Mouse (Mus musculus) neural tube, embryonic 11.5 days (tissue): Measurements from ENCODE around the gene Tgfbr3. TPM values are rescaled to one million over a fixed set of nuclear protein-coding genes. Genes with fewer than 3 reads are reported as not detected.

ENCODE experiments used
- ATAC-seq: fragments of 200-750 bp; cut with Nextera tagmentation; 2 replicates; pipeline ENCODE4 v1.8.0; 2017; ENCODE audit warnings: moderate number of reproducible peaks, mild to moderate bottlenecking, moderate TSS enrichment, moderate library complexity; ENCODE audit not compliant: insufficient read depth, low FRiP score, low TSS enrichment
- DNase-seq: peaks from one replicate; pipeline ENCODE4 v3.0.0-alpha.2; 2015; ENCODE audit warnings: low spot score
- H3K27ac ChIP-seq: fragments of 300-500 bp; sonication (generic); 2 replicates; pipeline ENCODE4 v1.5.1; 2014; ENCODE audit warnings: low read depth, mild to moderate bottlenecking, low read length
- H3K27me3 ChIP-seq: fragments of 300-500 bp; sonication (generic); 2 replicates; pipeline ENCODE4 v1.6.1; 2014; ENCODE audit warnings: mild to moderate bottlenecking, low read length, mixed read lengths; ENCODE audit not compliant: control insufficient read depth, insufficient read depth
- H3K36me3 ChIP-seq: fragments of 300-500 bp; sonication (generic); 2 replicates; pipeline ENCODE4 v1.6.1; 2014; ENCODE audit warnings: mild to moderate bottlenecking, low read length, moderate library complexity, mixed read lengths; ENCODE audit not compliant: control insufficient read depth, insufficient read depth
- H3K4me1 ChIP-seq: fragments of 300-500 bp; sonication (generic); 2 replicates; pipeline ENCODE4 v1.6.1; 2014; ENCODE audit warnings: low read length, mixed read lengths; ENCODE audit not compliant: control insufficient read depth, insufficient read depth
- H3K4me2 ChIP-seq: fragments of 300-500 bp; sonication (generic); 2 replicates; pipeline ENCODE4 v1.6.1; 2014; ENCODE audit warnings: low read depth, mild to moderate bottlenecking, moderate library complexity
- H3K4me3 ChIP-seq: fragments of 300-500 bp; sonication (generic); 2 replicates; pipeline ENCODE4 v1.5.1; 2014; ENCODE audit warnings: low read depth, low read length
- H3K9ac ChIP-seq: fragments of 300-500 bp; sonication (generic); 2 replicates; pipeline ENCODE4 v1.6.1; 2014; ENCODE audit warnings: mild to moderate bottlenecking, low read length
- H3K9me3 ChIP-seq: fragments of 300-500 bp; sonication (generic); 2 replicates; pipeline ENCODE4 v1.6.1; 2016; ENCODE audit warnings: low read length; ENCODE audit not compliant: control insufficient read depth
- WGBS: fragments of 180-500 bp; shearing (Covaris S2); extraction: QIAGEN DNeasy Blood & Tissue Kit; methylation state at CpG from one replicate; pipeline ENCODE4 v1.1.7; 2014; 5-methylcytosine and 5-hydroxymethylcytosine counted together
- polyA plus RNA-seq: library from polyadenylated mRNA; unstranded; fragments of >200 nt; fragmentation: Nextera tagmentation; extraction: Ambion mirVana; gene quantifications from 2 replicates; pipeline ENCODE4 v1.2.1, GENCODE M21; 2014

Gene Tgfbr3
- polyA plus RNA-seq, 1 experiment from 2014 or later: 8.2 TPM

DNA sequence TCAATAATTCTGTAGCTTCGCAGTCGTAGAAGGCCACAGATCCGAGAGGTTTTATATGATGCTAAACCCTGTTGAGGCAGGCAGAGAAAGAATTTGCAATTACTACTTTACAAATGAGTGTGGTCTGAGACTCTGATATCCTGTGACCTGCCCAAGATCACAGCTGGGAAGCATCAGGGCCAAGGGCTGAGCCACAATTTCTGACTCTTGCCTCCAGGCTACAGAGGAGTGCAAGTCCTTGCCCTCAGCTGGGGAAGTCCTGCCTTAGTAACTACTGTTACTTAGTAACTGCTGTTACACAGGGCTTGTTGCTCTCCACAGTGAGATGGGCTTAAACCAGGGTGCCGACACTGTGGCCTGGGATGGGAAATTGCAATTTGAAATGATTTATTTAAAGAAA, 166.8 kb downstream of the Tgfbr3 start:
- Histone ChIP-seq H3K27ac (no peak overlapping the region), H3K4me1 (no peaks in the 10 kb centered on the region), H3K4me3 (no peak overlapping the region), H3K27me3 (no peaks in the 10 kb centered on the region), H3K9ac (no peak overlapping the region), H3K9me3 (no peaks in the 10 kb centered on the region), H3K4me2 (no peak overlapping the region), H3K36me3 (no peaks in the 10 kb centered on the region)
- DNase-seq: no peak
- ATAC-seq: no peak
- 88% methylated on average over 4 of the region's 4 CpGs for WGBS

DNA sequence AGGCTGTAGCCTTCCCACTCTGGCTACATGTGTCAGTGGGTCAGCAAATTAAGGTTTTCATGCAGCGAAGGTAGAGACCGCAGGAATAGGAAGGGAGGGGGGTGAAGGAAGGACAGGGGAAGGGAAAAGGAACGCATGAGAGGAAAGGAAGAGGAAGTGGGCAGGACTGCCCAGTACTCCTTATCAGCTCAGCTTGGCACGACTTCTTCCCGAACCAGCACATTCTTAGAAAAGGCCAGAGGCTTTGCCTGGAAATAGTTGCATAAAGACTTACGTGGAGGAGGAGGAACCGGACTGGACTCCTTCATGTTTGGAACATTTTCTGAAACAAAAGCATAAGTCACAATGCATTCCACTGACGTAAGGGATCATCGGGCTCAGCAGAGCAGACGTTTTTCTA, 168.3 kb downstream of the Tgfbr3 start:
- no peak overlapping the region for H3K27ac ChIP-seq
- no peaks in the 10 kb centered on the region for H3K4me1 ChIP-seq
- no peak overlapping the region for H3K4me2 ChIP-seq
- 89% methylated on average over 10 of the region's 10 CpGs for WGBS
- no peaks in the 10 kb centered on the region for H3K36me3 ChIP-seq
- DNase-seq: no peak
- H3K4me3 ChIP-seq: no peak overlapping the region
- no peaks in the 10 kb centered on the region for H3K9me3 ChIP-seq
- H3K9ac ChIP-seq: no peak overlapping the region
- no peaks in the 10 kb centered on the region for H3K27me3 ChIP-seq
- no peak for ATAC-seq

DNA sequence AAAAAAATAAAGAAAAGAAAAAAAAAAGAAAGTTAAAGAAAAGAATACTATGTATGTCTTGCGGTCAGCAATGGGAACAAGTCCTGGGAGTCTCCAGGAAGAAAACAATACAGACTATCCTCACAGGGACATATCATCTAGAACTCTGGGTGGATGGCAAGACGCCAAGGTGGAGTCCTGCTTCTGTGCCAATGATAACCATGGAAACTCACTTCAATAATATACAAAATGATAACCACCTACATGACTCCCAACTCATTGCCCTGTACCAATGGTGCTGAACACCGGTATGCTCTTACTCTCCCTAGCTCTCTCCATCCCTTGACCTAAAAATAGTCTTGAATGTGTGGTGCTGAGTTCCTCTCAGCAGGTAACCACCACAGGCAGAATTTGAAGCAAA, 168.8 kb downstream of the Tgfbr3 start:
- 89% methylated on average over 3 of the region's 3 CpGs for WGBS
- Histone ChIP-seq H3K9me3 (no peaks in the 10 kb centered on the region), H3K4me1 (no peaks in the 10 kb centered on the region), H3K4me3 (no peak overlapping the region), H3K36me3 (no peaks in the 10 kb centered on the region), H3K27ac (no peak overlapping the region), H3K9ac (no peak overlapping the region), H3K4me2 (no peak overlapping the region), H3K27me3 (no peaks in the 10 kb centered on the region)
- no peak for ATAC-seq
- DNase-seq: no peak

DNA sequence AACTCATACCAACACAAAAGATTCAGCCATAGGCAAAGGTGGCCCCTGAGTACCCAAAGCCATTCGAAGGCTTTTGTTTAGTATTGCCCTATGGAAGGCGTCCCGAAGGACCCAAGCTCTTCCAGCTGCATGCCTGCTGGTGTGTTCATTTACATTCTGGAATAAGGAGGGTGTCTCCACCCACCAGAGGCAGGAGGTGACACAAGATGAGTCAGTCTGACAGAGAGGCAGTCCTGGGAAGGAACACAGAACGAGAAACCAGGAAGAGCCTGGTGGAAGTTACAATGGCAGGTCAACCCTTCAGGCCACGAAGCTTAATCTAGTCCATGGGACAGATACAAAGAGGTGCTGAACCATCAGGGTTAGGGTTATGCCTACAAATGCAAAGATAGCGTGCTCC, 169.5 kb downstream of the Tgfbr3 start:
- WGBS: 71% methylated on average over 6 of the region's 6 CpGs
- Histone ChIP-seq H3K4me1 (no peaks in the 10 kb centered on the region), H3K27ac (no peak overlapping the region), H3K4me2 (no peak overlapping the region), H3K9me3 (no peaks in the 10 kb centered on the region), H3K9ac (no peak overlapping the region), H3K27me3 (no peaks in the 10 kb centered on the region), H3K4me3 (no peak overlapping the region), H3K36me3 (no peaks in the 10 kb centered on the region)
- ATAC-seq: no peak
- DNase-seq: no peak

DNA sequence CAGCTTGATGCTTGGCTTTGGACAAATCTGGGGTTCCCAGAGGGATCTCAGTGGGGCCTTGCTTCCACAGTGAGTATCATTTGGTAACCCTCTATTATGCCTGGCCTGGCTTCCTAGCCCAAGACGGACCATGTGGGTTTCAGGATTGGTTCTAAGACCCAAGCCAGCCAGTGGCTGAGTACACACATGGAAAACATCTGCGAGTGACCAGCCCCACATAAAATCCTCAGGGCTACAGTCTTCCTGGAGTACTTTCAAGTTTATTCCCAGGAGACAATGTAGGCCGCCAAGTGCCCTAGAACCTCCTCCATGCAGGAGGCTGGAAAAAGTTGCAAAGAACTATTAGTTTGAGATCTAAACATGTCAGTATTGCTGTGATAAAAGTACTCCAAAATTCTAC, 172.6 kb downstream of the Tgfbr3 start:
- WGBS: 74% methylated on average over 3 of the region's 3 CpGs
- no peak for DNase-seq
- no peak overlapping the region for H3K9ac ChIP-seq
- H3K4me1 ChIP-seq: no peaks in the 10 kb centered on the region
- H3K4me2 ChIP-seq: no peak overlapping the region
- H3K36me3 ChIP-seq: no peaks in the 10 kb centered on the region
- H3K27me3 ChIP-seq: no peaks in the 10 kb centered on the region
- no peak for ATAC-seq
- no peak overlapping the region for H3K4me3 ChIP-seq
- no peak overlapping the region for H3K27ac ChIP-seq
- no peaks in the 10 kb centered on the region for H3K9me3 ChIP-seq

DNA sequence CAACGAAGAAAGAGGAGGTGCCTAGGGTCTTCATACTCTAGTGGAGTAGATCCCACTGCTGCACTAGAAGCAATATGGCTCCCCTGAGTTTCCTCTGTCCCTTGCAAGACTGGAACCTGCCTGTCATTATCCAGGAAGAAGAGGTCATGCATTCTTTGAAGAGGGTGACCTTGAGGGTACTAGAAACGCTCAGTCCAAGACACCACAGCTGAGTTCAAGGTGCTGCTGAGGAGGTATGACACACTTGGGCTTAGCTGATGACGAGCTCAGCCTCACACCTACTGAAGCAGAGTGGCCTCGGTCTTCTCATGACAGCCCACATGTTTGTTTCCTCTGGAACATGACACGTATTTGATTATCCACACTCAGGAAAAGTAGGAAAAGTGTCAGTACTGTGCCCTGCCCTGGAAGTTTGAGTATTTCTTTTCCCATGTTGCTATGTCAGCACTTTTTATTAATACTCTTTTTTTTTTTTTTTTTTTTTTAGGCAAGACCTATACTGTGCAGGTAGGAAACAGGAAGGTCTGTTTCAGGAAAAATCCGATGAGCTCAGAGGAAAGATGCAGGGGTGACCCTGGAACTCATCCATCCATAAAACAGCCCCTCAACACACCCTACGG, 176.7 kb downstream of the Tgfbr3 start:
- H3K9ac ChIP-seq: no peak overlapping the region
- 71% methylated on average over 7 of the region's 7 CpGs for WGBS
- no peak for ATAC-seq

DNA sequence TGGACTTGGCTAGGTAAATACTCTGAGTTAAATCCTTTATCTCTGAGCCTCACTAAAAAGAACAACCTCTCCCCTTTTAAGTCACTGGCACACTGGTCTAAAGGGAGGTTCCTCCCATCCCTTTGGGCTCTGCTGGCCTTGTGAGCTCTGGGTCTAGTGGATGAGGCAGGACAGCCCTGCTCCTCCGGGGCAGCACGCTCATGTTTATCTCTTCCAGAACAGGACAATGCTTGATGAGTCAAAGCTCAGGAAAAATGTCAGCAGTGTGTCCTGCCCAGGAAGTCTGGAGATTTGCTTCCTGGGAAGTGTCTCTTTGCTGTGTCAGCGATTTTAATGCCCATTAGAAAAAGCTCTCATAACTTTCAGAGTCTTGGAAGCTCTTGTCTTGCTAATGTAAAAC, 177.6 kb downstream of the Tgfbr3 start:
- no peaks in the 10 kb centered on the region for H3K36me3 ChIP-seq
- no peak overlapping the region for H3K9ac ChIP-seq
- ATAC-seq (no peak), DNase-seq (no peak)
- no peak overlapping the region for H3K4me3 ChIP-seq
- no peak overlapping the region for H3K27ac ChIP-seq
- no peaks in the 10 kb centered on the region for H3K9me3 ChIP-seq
- H3K4me2 ChIP-seq: no peak overlapping the region
- H3K4me1 ChIP-seq: peaks cover 18% of the 10 kb centered on the region
- WGBS: 64% methylated on average over 3 of the region's 3 CpGs
- H3K27me3 ChIP-seq: no peaks in the 10 kb centered on the region

More for the DNA sequence above, 176.7 kb downstream of the Tgfbr3 start:
- no peaks in the 10 kb centered on the region for H3K9me3 ChIP-seq
- no peak for DNase-seq
- no peaks in the 10 kb centered on the region for H3K36me3 ChIP-seq
- H3K27me3 ChIP-seq: no peaks in the 10 kb centered on the region
- no peak overlapping the region for H3K27ac ChIP-seq
- no peak overlapping the region for H3K4me3 ChIP-seq
- peaks cover 18% of the 10 kb centered on the region for H3K4me1 ChIP-seq
- H3K4me2 ChIP-seq: no peak overlapping the region

DNA sequence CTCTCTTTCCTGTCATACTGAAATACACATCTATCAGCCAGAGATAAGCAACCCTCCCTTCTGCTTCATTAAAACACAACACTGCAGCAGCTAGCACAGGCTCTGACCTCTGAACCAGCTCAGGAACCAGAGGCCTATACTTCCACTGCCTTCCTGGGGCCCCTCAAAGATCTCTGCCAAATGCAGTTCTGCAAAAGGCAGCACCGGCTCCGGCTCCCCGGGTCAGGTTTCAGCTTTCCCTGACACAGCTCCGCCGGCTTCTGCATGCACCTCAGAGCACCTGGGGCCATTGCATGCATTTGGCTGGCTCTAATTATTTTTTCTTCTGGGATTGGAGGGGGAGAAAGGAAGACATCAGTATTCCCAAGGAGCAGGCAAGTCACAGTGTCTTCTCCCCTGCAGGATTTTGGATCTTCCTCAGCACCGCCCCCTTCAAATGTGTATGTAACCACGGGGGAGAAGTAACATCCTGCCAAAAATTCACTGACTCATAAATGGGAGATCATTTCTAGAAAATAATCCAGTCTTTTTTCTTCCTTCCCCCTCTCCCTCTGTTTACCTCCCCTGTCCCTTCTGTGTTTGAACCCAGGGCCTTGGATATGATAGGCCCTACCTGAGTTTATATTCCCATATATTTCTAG, 178.4 kb downstream of the Tgfbr3 start:
- H3K9ac ChIP-seq: no peak overlapping the region
- DNase-seq (peak; percentile 53), ATAC-seq (no peak)
- 22% methylated on average over 7 of the region's 7 CpGs for WGBS
- H3K4me2 ChIP-seq: no peak overlapping the region
- H3K36me3 ChIP-seq: no peaks in the 10 kb centered on the region
- no peaks in the 10 kb centered on the region for H3K9me3 ChIP-seq
- peaks cover 18% of the 10 kb centered on the region for H3K4me1 ChIP-seq
- H3K27me3 ChIP-seq: no peaks in the 10 kb centered on the region
- peak overlapping the region; percentile 44; the same call in 1 of the 2 replicates for H3K27ac ChIP-seq
- H3K4me3 ChIP-seq: no peak overlapping the region
